Mouse (Mus musculus) spleen, adult 2 months (tissue): ENCODE results near the gene Gpx5.

Source experiments
- CTCF ChIP-seq: fragments of 200-500 bp; IDR thresholded peaks from 2 replicates; pipeline ENCODE4 v1.5.1; 2011; ENCODE audit warnings: mild to moderate bottlenecking, inconsistent platforms; ENCODE audit not compliant: insufficient read depth, insufficient read length, insufficient replicate concordance; ENCODE audit errors: extremely low read depth
- POLR2A ChIP-seq: fragments of 200-500 bp; IDR thresholded peaks from 2 replicates; pipeline ENCODE4 v1.6.1; 2011; ENCODE audit warnings: low read depth, low read length, inconsistent platforms

DNA sequence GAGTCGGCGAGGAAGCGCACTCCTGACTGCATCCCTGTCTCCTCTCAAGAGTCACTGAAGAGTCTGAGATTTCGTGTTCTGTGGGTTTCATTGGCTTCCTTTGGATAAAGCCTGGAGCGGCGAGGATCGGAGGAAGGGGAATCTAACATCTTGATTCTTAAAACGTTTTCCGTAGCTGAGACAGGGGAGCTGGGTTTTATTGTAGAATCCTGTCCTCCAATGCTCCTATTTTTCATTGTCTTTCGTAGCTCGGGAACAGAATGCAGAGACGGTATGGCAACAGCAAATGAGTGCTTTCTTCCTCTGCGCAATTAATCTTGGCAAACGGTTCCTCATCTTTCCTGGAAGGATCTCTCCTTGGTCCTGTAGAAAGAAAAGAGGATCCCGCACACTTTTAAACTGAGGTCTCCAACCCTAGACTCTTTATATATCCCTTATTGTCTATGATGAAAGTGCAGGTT is 33.3 kb downstream of the Gpx5 start:
- TF ChIP-seq POLR2A (no peak), CTCF (no peak)
